Mouse (Mus musculus): Measurements from ENCODE around the gene Agfg1.

Agfg1 gene

GRCm38 (mm10) chr1:82825256-82825655 is 14.0 kb upstream of the Agfg1 start:
- DNase-seq: no peak

DNA sequence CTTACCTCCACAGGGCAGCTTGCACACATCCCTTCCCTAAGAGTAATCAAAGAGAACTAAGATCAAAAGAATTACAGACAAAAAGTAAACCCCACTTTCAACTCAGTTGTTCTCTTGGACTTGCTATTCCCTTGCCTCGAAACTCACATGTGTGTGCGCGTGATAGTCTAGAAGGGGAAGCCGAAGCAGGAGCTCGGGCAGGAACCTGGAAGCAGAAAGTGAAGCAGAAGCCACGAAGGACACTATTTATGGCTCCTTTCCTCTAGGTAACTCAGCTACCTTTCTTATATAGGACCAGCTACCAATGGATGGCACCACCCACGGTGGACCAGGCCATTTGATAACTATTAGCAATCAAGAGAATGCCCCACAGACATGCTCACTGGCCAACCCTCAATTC is 13.5 kb upstream of the Agfg1 start:
- no peak for DNase-seq

DNA sequence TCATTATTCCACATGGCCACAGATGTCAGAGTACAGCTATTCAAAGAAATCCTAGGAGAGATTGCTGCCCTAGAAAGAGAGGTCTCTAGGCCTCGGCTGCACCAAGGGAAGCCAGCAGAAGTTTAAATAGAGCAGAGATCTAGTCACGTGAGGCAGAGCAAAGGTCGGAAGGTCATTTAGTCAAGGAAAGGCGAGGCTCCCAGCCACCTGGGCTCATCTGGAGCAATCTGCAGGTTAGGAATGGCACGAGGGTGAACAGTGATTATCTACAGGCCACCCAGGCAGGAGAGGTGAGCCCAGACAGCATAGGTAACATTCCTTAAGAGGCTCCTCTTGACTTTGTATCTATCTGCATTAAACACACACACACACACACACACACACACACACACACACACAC is 12.4 kb upstream of the Agfg1 start:
- no peak for DNase-seq

GRCm38 (mm10) chr1:82830771-82831170 is 8.5 kb upstream of the Agfg1 start:
- no peak for DNase-seq

DNA sequence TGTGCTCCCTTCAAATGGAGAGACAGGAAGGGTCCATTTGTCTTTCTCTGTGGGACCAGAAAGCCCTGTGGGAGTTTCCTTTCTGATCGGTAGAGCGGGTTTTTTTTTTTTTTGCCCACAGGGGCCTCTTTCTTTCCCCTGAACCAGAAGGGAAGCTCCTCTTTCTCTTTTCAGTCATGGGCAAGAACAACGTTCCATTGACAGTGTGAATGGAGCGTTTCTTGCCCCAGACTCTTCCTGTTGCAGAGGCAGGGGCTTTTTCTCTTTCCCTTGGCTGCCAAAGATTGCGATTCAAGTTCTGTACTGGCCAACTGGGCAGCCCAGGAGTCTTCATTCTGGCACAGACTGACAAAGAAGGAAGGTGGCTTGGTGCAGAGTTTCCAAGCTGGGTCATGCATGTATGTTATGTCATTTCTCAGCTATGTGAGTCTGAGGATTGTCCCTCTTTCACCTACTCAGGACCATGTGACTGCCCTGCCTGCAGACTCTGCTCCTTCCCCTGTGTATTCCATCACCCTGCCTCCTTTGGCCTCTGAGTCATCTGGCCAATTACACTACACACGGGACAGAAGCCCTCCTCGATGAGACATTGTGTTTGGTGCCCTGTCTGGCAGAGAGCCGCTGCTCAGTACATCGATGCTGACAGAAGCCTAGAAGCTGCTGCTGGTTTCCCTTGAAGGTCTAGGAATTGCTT is 7.6 kb upstream of the Agfg1 start:
- DNase-seq: no peak

DNA sequence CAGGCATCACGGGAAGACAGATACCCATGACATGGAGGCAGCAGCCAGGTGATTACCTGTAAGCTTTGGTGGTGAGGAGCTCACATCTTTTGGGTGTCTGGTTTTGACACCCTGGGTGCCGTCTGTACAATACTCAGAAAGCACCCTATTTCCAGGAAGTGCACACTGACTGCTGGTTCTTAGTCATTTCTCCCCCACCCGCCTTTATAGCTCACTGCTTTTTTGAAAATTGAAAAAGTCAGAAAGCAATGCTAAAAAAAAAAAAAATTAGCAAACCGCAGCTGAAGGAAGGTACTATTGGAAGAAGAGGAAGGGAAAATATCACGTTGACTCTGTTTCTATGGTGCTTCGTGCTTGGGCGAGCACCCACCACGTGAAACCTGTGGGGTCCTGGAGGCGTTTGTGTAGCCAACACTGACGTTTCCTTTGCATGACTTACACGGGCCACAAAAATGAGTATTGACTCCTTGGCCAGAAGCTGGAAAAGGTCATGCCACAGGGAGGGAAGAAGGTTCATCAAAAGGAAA is 6.7 kb upstream of the Agfg1 start:
- DNase-seq: no peak

- no peak for DNase-seq
These were observed 5.8 kb upstream of the Agfg1 start for GRCm38 (mm10) chr1:82833501-82833900.

DNA sequence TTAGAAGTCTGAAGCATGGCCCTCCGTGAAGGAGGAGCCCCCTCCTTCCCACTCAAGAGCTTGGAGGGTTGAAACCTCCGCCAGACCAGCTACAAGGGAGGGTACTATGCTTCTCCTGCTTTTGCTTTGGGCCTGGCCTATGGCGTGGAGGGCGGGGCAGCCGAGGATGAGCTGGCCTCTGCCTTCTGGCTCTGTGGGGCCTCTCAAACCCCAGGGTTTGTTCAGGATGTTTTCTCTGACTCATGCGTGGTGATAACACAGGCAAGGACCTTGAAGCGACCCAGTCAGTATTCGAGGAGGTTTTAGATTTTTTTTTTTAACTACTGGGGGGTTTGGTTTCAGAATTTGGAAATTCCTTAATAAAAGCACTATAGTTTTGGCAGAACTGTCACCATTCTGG is 4.7 kb upstream of the Agfg1 start:
- no peak for DNase-seq

GRCm38 (mm10) chr1:82836342-82837217 is 2.7 kb upstream of the Agfg1 start:
- no peak for DNase-seq

DNA sequence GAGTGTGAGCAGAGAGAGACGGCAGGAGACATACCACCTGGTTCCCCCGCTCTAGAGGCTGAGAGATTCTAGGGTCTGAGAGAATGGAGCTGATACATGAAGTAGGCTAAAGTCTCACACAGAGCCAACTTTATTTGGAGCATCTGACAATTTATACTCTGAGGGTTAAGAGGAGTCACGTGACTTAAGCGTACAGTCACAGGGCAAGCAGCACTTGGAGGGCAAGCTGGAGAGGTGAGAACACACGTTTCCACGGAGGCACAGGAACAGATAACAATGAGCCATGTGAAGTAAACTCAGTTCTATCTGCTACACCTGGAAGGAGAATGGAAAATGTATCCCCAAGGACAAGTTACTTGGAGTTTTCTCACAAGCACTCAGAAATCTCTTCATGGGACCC is 1.7 kb upstream of the Agfg1 start:
- no peak for DNase-seq

DNA sequence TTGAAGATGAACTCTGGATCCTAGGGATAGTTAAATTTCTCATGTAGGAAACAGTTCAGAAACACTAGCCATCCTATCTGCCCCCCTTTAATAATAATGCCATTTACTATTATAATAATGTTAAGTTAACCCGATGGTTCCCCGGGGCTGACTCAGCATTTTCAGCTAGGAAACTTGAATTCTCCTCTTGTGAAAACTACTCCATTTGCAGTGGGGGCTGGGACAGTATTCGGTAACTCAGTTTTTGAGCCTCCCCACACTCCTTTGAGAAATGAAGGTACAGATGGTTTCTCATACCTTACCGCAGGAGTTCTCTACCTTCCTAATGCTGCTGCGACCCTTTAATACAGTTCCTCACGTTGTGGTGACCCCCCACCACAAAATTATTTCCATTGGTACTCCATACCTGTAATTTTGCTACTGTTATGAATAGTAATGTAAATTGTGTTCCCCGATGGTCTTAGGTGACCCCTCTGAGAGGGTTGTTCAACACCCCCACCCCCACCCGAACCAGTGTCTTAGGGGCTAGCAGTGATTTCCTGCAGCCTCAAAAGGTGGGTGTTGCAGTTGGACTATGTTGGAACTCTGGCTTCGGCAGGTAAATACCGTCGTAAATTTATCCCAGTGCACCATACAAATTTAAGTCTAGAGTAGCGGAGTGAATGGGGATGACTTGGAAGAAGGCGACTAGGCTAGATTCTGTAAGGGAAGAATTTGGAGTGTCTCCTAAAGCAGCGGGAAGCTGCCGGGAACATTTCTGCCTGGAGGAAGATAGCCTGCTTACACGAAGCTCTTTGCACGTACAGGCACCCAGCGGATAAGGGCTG is 601 bp upstream of the Agfg1 start:
- DNase-seq: no peak

DNA sequence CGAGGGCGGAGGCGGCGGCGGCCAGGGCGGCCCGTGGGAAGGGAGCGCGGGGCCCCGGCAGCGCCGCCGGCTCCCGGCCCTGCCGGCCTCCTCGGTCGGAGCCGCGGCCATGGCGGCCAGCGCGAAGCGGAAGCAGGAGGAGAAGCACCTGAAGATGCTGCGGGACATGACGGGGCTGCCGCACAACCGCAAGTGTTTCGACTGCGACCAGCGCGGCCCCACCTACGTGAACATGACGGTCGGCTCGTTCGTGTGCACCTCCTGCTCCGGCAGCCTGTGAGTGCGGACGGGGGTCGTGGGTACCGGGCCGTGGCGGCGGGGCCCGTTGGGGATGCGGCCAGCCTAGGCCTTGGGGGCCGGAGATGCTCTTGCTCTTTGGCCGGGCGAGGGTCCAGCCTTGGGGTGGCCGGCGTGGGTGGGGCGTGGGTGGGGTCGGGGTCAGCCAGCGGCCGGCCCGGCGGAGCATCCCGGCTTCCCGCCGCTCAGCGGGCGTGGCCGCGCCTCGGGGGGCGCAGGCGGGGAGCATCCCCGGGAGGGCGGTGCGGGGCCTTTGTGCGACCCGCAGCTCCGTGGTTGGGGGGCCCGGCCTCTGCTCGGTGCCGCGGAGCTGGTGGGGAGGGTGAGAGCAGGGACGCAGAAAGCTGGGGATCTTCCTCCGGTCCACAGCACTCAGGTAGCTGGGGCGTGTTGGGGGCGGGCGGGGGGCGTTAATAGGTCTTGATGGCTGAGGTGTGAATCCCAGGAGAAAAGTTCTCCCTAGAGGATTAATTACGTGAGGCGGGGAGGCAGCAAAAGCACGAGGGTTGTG is 535 bp downstream of the Agfg1 start:
- DNase-seq: no peak

- no peak for DNase-seq
These were observed 16.4 kb downstream of the Agfg1 start for GRCm38 (mm10) chr1:82855729-82856128.

- no peak for DNase-seq
These were observed 19.0 kb downstream of the Agfg1 start for GRCm38 (mm10) chr1:82858236-82858635.

GRCm38 (mm10) chr1:82860391-82860790 is 21.1 kb downstream of the Agfg1 start:
- DNase-seq: no peak

- no peak for DNase-seq
These were observed 30.9 kb downstream of the Agfg1 start for GRCm38 (mm10) chr1:82870202-82870601.

DNA sequence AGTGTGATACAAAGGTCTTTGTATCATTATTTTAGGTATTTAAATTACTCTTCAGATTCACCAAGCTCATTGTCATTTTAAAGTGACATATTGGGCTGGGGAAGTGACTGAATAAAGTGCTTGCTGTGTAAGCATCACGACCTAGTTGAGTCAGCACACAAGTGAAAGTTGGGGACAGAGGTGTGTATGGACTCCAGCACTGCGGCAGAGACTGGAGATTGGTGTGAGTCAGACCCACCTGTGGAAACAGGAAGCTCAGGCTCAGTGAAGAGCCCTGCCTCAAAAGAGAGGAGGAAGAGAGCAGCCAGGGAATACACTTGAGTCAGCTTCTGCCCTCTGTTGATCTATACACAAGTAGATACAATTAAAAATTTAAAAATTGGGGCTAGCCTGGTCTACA is 39.9 kb downstream of the Agfg1 start:
- peak; percentile 16 for DNase-seq

DNA sequence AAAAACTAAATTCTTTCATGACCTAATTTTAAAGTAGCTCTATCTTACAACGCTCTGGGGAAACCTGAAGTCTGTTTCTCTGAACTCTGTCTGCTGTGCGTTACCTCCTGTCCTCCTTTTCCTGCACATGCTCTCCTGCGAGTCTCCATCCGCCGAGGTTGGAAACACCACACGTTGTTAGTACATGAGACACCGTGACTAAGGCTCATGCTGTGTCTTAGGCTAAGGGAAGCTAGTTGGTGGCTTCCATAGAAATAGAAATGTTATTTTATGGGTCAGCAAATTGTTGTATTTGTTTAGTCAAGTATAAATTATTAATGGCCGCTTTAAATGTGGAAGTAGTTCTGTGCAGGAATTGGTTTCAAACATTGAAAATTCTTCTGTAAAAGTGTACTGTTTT is 40.9 kb downstream of the Agfg1 start:
- no peak for DNase-seq

GRCm38 (mm10) chr1:82893269-82893668 is 54.0 kb downstream of the Agfg1 start:
- no peak for DNase-seq

DNA sequence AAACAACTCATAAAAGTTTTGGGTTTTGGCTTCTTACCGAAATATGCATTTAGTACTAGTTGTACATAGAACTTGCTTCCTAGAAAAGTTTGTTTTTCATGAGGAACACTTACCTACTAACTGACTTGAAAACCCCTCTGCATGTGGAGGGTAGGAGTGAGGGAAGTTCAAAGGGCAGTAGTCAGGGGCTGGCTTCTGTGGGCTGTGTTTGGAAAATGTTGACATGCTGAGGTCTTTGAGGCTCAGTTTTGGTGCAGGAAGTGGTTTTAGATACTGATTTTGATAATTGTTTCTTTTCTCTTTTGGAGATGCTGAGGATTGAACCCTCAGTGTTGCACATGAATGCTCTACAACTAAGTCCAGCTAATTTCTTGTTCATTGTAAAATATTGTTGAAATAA is 61.3 kb downstream of the Agfg1 start:
- no peak for DNase-seq

DNA sequence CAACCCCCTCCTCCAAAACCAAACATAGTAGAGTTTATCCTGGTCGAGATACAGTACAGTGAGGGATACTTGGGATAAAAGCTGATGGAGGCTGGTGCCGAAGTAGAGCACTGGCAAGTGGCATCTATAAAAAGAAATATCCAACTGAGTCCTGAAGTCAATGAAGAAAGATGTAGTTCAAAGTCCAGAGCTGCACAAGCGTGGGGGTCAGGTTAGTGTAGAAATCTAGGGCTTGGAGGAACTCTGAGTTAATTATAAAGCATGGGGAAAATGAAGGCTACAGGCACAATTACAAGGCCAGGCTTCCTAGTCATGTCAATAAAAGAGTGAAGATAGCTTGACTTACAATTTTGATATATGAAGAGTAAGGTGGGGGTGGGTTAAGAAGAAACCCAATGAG is 61.9 kb downstream of the Agfg1 start:
- no peak for DNase-seq

- no peak for DNase-seq
These were observed 66.6 kb downstream of the Agfg1 start for GRCm38 (mm10) chr1:82905886-82906285.

All from right cerebral cortex, adult 18-20 months (tissue).